Mouse (Mus musculus) CD4-positive, CD25-positive, alpha-beta regulatory T cell, adult 9 weeks (primary cell): Measurements from ENCODE around the gene Esrrb. TPM values are rescaled to one million over a fixed set of nuclear protein-coding genes. Genes with fewer than 3 reads are reported as not detected.

ENCODE experiments used
- polyA plus RNA-seq: library from polyadenylated mRNA; unstranded; fragments of 100-300 nt; shearing (Covaris generic); gene quantifications from one replicate; pipeline ENCODE4 v1.2.1, GENCODE M21; 2017

Esrrb gene
- not detected for polyA plus RNA-seq

DNA sequence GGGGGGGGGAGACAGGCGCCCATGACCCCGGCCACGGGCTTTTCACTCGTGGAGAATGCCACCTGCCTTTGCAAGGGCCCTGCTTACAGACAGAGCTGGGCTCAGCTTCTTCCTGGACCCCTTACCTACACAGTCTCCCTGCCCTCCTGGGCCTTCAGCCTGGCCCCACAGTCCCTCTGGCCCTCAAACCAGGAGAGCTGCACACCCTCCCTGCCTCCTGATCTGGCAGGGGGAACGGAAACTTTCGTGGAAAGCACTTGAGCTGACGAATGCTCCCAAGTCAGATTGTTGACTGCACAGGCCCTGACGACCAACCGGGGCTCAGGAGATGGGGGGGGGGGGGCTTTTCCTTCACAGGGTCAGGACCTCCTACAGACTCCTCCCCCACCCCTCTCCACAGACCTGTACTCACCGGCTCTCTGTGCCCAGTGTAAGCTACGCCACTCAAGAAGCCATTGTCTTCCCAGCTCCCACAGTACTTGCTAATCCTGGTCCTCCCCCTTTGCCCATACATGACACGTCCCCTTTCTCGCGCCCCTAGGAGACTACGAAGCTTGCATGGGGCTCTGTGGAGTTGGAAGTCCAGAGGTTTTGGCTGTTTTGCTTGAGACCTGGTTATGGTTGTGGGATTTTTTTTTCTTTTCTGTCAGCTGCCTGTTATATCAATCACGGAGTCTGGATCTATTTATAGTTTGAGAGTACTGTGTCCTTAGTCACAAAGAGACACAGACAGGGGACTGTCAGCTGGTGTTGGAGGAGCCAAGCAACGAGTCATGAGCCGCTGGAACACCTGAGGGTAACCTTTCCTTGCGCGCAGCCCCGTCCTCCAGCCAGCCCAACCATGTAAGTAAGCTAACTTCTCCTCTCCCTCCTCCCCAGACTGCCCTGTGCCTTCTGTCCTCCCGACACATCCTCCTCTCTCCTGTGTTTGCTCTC is at the start of gene Esrrb:
Gene Esrrb, plus strand, starts transcription at position 422 of the 936 bp plus-strand sequence.

Other genes with a start within 250 kb of the Esrrb start
- 39.9 TPM for gene Gpatch2l, start 119.3 kb upstream of the Esrrb start, polyA plus RNA-seq